Mouse (Mus musculus): Measurements from ENCODE around the gene Pcbd1. TPM values are rescaled to one million over a fixed set of nuclear protein-coding genes. Genes with fewer than 3 reads are reported as not detected.

The Pcbd1 gene
- polyA plus RNA-seq, 2 experiments = 79.9 to 162 TPM

DNA sequence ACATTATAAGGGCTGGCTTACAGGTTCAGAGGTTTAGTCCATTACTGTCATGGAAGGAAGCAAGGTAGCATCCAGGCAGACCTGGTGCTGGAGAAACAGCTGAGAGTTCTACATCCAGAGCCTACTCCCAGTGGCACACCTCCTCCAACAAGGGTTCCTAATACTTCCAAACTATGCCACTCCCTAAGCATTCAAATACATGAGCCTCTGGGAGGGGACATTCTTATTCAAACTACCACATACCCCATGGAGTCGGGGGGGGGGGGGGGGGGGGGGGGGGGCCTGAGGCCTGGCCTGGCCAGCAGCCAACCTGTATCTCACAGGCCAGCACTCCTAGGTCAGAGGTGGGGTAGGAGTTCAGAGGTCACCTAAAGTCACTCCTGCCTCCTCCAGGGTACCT is 30.0 kb upstream of the Pcbd1 start:
- H3K36me3 ChIP-seq (replicated peaks; ENCODE audit: control insufficient read depth, insufficient read depth, low read depth) = no peaks in the 10 kb centered on the region
- H3K27me3 ChIP-seq (ENCODE audit: control insufficient read depth, insufficient read depth, low read length) = no peaks in the 10 kb centered on the region
- ATAC-seq (ENCODE audit: insufficient read depth) (no peak), DNase-seq (ENCODE audit: low read depth in 3 of 3, low spot score in 3 of 3) (no peak)
- H3K4me3 ChIP-seq (ENCODE audit: insufficient read depth in 1 of 2, low read depth in 2 of 2, low read length in 2 of 2) = no peak overlapping the region
- no peak overlapping the region for H3K27ac ChIP-seq
- H3K4me1 ChIP-seq (replicated peaks; ENCODE audit: control insufficient read depth in 2 of 2, insufficient read depth in 2 of 2, low read length in 1 of 2) = no peaks in the 10 kb centered on the region
- H3K4me2 ChIP-seq (ENCODE audit: low read depth) = no peak overlapping the region
- no peaks in the 10 kb centered on the region for H3K9me3 ChIP-seq (ENCODE audit: control insufficient read depth, low read length)
- no CpG with 5 or more reads among the region's 1 CpGs for whole genome bisulfite sequencing (ENCODE audit: insufficient replicate concordance)
- no peak for TF ChIP-seq EP300 (IDR thresholded peaks at IDR 0.05; ENCODE audit: low read depth)
- TF ChIP-seq CTCF (IDR thresholded peaks at IDR 0.05; ENCODE audit: low read depth) = no peak
- no peak overlapping the region for H3K9ac ChIP-seq (replicated peaks)

DNA sequence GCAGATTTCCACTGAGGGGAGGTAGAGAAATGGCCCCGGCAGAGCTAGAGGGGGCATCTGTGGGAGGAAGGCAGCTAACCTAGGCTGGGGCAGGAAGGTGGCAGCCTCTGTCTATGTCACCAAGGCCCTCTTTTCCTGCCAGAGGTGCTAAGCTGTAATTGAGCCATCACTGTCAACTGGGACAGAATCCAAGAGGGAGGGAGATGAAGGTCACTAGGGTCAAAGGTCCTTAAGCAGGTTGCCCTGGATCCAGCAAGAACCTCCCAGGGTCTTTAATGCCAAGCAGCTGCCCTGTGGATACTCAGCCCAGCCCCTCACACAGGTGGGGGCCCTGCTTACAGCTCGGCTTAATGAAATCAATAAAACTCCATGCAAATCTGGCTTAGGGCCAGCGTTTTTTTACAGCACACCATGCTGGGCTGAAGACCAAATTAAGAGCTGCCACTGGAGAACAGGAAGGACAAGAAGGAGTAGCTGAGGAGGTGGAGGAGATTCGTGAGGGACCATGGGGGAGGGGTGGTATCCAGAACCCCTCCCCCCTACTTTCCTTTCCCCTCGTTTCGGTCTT is 29.5 kb upstream of the Pcbd1 start:
- no peak overlapping the region for H3K4me3 ChIP-seq (ENCODE audit: insufficient read depth in 1 of 2, low read depth in 2 of 2, low read length in 2 of 2)
- 42% methylated on average over 6 of the region's 6 CpGs for WGBS (ENCODE audit: insufficient replicate concordance)
- no peaks in the 10 kb centered on the region for H3K36me3 ChIP-seq (replicated peaks; ENCODE audit: control insufficient read depth, insufficient read depth, low read depth)
- TF ChIP-seq CTCF (IDR thresholded peaks at IDR 0.05; ENCODE audit: low read depth) = no peak
- no peak for TF ChIP-seq EP300 (IDR thresholded peaks at IDR 0.05; ENCODE audit: low read depth)
- H3K4me2 ChIP-seq (ENCODE audit: low read depth) = no peak overlapping the region
- no peak overlapping the region for H3K9ac ChIP-seq (replicated peaks)
- no peak for ATAC-seq (ENCODE audit: insufficient read depth)
- no peaks in the 10 kb centered on the region for H3K4me1 ChIP-seq (replicated peaks; ENCODE audit: control insufficient read depth in 2 of 2, insufficient read depth in 2 of 2, low read length in 1 of 2)
- no peaks in the 10 kb centered on the region for H3K27me3 ChIP-seq (ENCODE audit: control insufficient read depth, insufficient read depth, low read length)
- H3K27ac ChIP-seq = no peak overlapping the region
- H3K9me3 ChIP-seq (ENCODE audit: control insufficient read depth, low read length) = no peaks in the 10 kb centered on the region
- DNase-seq (ENCODE audit: low read depth in 3 of 3, low spot score in 3 of 3) = no peak

GRCm38 (mm10) chr10:61063271-61063864 is 25.8 kb upstream of the Pcbd1 start:
- Histone ChIP-seq H3K4me3 (ENCODE audit: insufficient read depth in 1 of 2, low read depth in 2 of 2, low read length in 2 of 2) (no peak overlapping the region), H3K36me3 (replicated peaks; ENCODE audit: control insufficient read depth, insufficient read depth, low read depth) (no peaks in the 10 kb centered on the region), H3K27me3 (ENCODE audit: control insufficient read depth, insufficient read depth, low read length) (no peaks in the 10 kb centered on the region), H3K4me2 (ENCODE audit: low read depth) (no peak overlapping the region), H3K27ac (no peak overlapping the region), H3K9me3 (ENCODE audit: control insufficient read depth, low read length) (no peaks in the 10 kb centered on the region), H3K4me1 (replicated peaks; ENCODE audit: control insufficient read depth in 2 of 2, insufficient read depth in 2 of 2, low read length in 1 of 2) (peaks cover 0 to 5% of the 10 kb centered on the region in 2 experiments; a peak in 1 of 4 replicates), H3K9ac (replicated peaks) (no peak overlapping the region)
- WGBS (ENCODE audit: insufficient replicate concordance) = 73% methylated on average over 10 of the region's 10 CpGs
- TF ChIP-seq EP300 (IDR thresholded peaks at IDR 0.05; ENCODE audit: low read depth) (no peak), CTCF (IDR thresholded peaks at IDR 0.05; ENCODE audit: low read depth) (no peak)
- DNase-seq (ENCODE audit: low read depth in 3 of 3, low spot score in 3 of 3) (no peak), ATAC-seq (ENCODE audit: insufficient read depth) (no peak)

- H3K4me2 ChIP-seq (ENCODE audit: low read depth) = no peak overlapping the region
- no peaks in the 10 kb centered on the region for H3K27me3 ChIP-seq (ENCODE audit: control insufficient read depth, insufficient read depth, low read length)
- H3K9ac ChIP-seq (replicated peaks) = no peak overlapping the region
- no peak overlapping the region for H3K4me3 ChIP-seq (ENCODE audit: insufficient read depth in 1 of 2, low read depth in 2 of 2, low read length in 2 of 2)
- peaks cover 0 to 5% of the 10 kb centered on the region in 2 experiments; a peak in 1 of 4 replicates for H3K4me1 ChIP-seq (replicated peaks; ENCODE audit: control insufficient read depth in 2 of 2, insufficient read depth in 2 of 2, low read length in 1 of 2)
- ATAC-seq (ENCODE audit: insufficient read depth) (peak; percentile 58; the same call in 1 of the 2 replicates), DNase-seq (ENCODE audit: low read depth in 3 of 3, low spot score in 3 of 3) (no peak)
- 12% methylated on average over 8 of the region's 8 CpGs for WGBS (ENCODE audit: insufficient replicate concordance)
- no peak overlapping the region for H3K27ac ChIP-seq
- H3K9me3 ChIP-seq (ENCODE audit: control insufficient read depth, low read length) = no peaks in the 10 kb centered on the region
- TF ChIP-seq CTCF (IDR thresholded peaks at IDR 0.05; ENCODE audit: low read depth) (no peak), EP300 (IDR thresholded peaks at IDR 0.05; ENCODE audit: low read depth) (no peak)
- H3K36me3 ChIP-seq (replicated peaks; ENCODE audit: control insufficient read depth, insufficient read depth, low read depth) = no peaks in the 10 kb centered on the region
Measured at GRCm38 (mm10) chr10:61064635-61065034, 24.5 kb upstream of the Pcbd1 start.

- Histone ChIP-seq H3K4me3 (ENCODE audit: insufficient read depth in 1 of 2, low read depth in 2 of 2, low read length in 2 of 2) (no peak overlapping the region), H3K4me1 (replicated peaks; ENCODE audit: control insufficient read depth in 2 of 2, insufficient read depth in 2 of 2, low read length in 1 of 2) (peaks cover 0 to 5% of the 10 kb centered on the region in 2 experiments; a peak in 1 of 4 replicates), H3K27me3 (ENCODE audit: control insufficient read depth, insufficient read depth, low read length) (no peaks in the 10 kb centered on the region), H3K4me2 (ENCODE audit: low read depth) (no peak overlapping the region), H3K27ac (no peak overlapping the region), H3K9ac (replicated peaks) (no peak overlapping the region), H3K36me3 (replicated peaks; ENCODE audit: control insufficient read depth, insufficient read depth, low read depth) (no peaks in the 10 kb centered on the region), H3K9me3 (ENCODE audit: control insufficient read depth, low read length) (no peaks in the 10 kb centered on the region)
- TF ChIP-seq CTCF (IDR thresholded peaks at IDR 0.05; ENCODE audit: low read depth) (no peak), EP300 (IDR thresholded peaks at IDR 0.05; ENCODE audit: low read depth) (no peak)
- no peak for DNase-seq (ENCODE audit: low read depth in 3 of 3, low spot score in 3 of 3)
- WGBS (ENCODE audit: insufficient replicate concordance) = 49% methylated on average over 13 of the region's 13 CpGs
- ATAC-seq (ENCODE audit: insufficient read depth) = no peak
Measured at GRCm38 (mm10) chr10:61065287-61066005, 23.7 kb upstream of the Pcbd1 start.
